Mouse (Mus musculus) thymus, adult 2 months (tissue): Measurements from ENCODE around the gene Cyb5r2.

Experiments used
- CTCF ChIP-seq: fragments of 200-500 bp; IDR thresholded peaks from 2 replicates; pipeline ENCODE4 v1.5.1; 2012; ENCODE audit warnings: mild to moderate bottlenecking, control low read depth, low read length, moderate library complexity, borderline replicate concordance; ENCODE audit not compliant: control insufficient read depth, poor library complexity, insufficient read depth; ENCODE audit errors: extremely low read depth
- POLR2A ChIP-seq: fragments of 200-500 bp; IDR thresholded peaks from 2 replicates; pipeline ENCODE4 v1.6.1; 2012; ENCODE audit warnings: mild to moderate bottlenecking, low read length, control low read depth, moderate library complexity; ENCODE audit not compliant: control insufficient read depth, poor library complexity, insufficient read depth; ENCODE audit errors: extremely low read depth

DNA sequence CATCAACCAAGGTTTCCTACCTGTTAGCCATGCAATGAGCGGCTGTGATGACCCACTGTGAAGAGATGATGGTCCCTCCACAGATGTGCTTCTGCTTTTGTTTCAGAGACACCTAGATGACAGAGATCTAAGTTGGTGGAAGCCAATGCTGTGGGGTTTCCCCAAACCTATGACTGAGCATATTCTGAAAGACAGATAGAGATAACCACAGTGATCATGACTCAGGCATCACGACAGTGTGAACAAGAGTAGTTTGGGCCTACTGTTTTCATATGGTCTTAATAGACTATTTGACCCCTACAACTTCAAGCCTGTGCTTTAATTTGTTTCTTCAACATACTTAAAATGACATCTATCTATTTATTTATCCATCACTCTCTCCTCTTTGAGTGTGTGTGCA, 38.7 kb upstream of the Cyb5r2 start:
- TF ChIP-seq CTCF (no peak), POLR2A (no peak)
